19 mouse cellular contexts compared by ENCODE assay signal in the genomic region with DNA sequence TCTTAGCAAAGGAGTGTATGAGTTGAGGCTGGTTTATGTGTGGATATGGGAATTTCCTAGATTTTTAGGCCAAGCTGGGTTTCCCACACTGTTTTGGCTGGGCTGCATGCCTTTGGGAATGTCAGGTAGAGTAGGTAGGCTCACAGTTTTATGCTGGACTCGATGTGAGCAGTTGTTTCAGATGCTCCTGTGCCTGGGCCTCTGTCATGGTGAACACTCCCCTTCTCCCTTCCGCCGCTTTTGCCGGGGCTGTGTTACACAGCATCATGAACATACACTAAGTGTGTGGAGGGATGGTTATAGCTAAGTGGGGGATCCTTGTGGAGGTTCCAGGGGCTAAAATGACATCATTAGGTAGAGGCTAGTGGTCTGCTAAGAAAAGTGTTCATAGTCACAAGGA. TPM values are rescaled to one million over a fixed set of nuclear protein-coding genes. Genes with fewer than 3 reads are reported as not detected.
A peak's percentile ranks its signal among the peaks of the same experiment; 100 is the strongest.
DNase-seq lines count a peak whose midpoint lies in the region; ATAC-seq lines count a peak whose summit lies in the region.
"Had no signal": no experiment of that assay in that cellular context is flagged by ENCODE, and none has a peak within 500 bp of the region (broad histone marks: within the 10 kb centered on the region; RNA-seq: fewer than 3 reads in every experiment).

No protein-coding gene starts in this region.

- H3K27ac ChIP-seq in heart, embryonic 10.5 days: no peak overlapping the region
- H3K27ac ChIP-seq in midbrain, embryonic 11.5 days (ENCODE audit: low read depth, low read length): no peak overlapping the region
- H3K27ac ChIP-seq: embryonic facial prominence, embryonic 10.5 days; embryonic facial prominence, embryonic 12.5 days; forebrain, embryonic 13.5 days; forebrain, embryonic 15.5 days had no signal

- no peak overlapping the region for H3K9ac ChIP-seq in midbrain, embryonic 11.5 days (ENCODE audit: low read length)
- H3K9ac ChIP-seq: embryonic facial prominence, embryonic 12.5 days; forebrain, embryonic 13.5 days; forebrain, embryonic 15.5 days; forebrain, postnatal 0 days had no signal

- no peaks in the 10 kb centered on the region for H3K36me3 ChIP-seq in heart, embryonic 10.5 days
- H3K36me3 ChIP-seq in midbrain, embryonic 11.5 days (ENCODE audit: control insufficient read depth, insufficient read depth, low read length): no peaks in the 10 kb centered on the region
- H3K36me3 ChIP-seq: embryonic facial prominence, embryonic 10.5 days; embryonic facial prominence, embryonic 12.5 days; forebrain, embryonic 15.5 days had no signal

- peak; percentile 63 for DNase-seq in heart, embryonic 10.5 days (ENCODE audit: low spot score)
- DNase-seq in heart, adult 9 months (ENCODE audit: low spot score in 2 of 2): no peak
- no peak for DNase-seq in thymus, postnatal 36 days
- no peak for DNase-seq in midbrain, embryonic 11.5 days (ENCODE audit: low spot score, missing footprints)
- DNase-seq: adrenal gland, adult 2 months; adrenal gland, postnatal 10 days; adrenal gland, postnatal 25 days; cerebellum, adult 11 months; cerebellum, adult 18-20 months; cerebellum, adult 8-10 months; cerebellum, adult 9-11 months; cerebellum, postnatal 14 days; cerebellum, postnatal 36 days; forebrain, postnatal 0 days had no signal

- H3K4me2 ChIP-seq in midbrain, embryonic 11.5 days: no peak overlapping the region
- H3K4me2 ChIP-seq: embryonic facial prominence, embryonic 12.5 days; forebrain, embryonic 13.5 days; forebrain, embryonic 15.5 days had no signal

- ATAC-seq in granulocyte monocyte progenitor cell, adult 5-6 weeks (replicated peaks; ENCODE audit: poor library complexity, severe bottlenecking): peak; percentile 13; the same call in 1 of the 2 replicates
- no peak for ATAC-seq in midbrain, embryonic 11.5 days (ENCODE audit: low FRiP score)
- ATAC-seq: forebrain, embryonic 13.5 days; forebrain, embryonic 15.5 days; forebrain, postnatal 0 days had no signal

- WGBS in heart, embryonic 10.5 days: 87% methylated on average over 4 of the region's 4 CpGs
- WGBS in midbrain, embryonic 11.5 days: 94% methylated on average over 4 of the region's 4 CpGs

- H3K4me3 ChIP-seq in heart, embryonic 10.5 days: no peak overlapping the region
- H3K4me3 ChIP-seq in midbrain, embryonic 11.5 days (ENCODE audit: low read depth, low read length): no peak overlapping the region
- H3K4me3 ChIP-seq: embryonic facial prominence, embryonic 10.5 days; embryonic facial prominence, embryonic 12.5 days; forebrain, embryonic 13.5 days; forebrain, embryonic 15.5 days had no signal

- H3K9me3 ChIP-seq in heart, embryonic 10.5 days: no peaks in the 10 kb centered on the region
- H3K9me3 ChIP-seq in midbrain, embryonic 11.5 days (ENCODE audit: control insufficient read depth, low read length): no peaks in the 10 kb centered on the region
- H3K9me3 ChIP-seq: embryonic facial prominence, embryonic 10.5 days; embryonic facial prominence, embryonic 12.5 days; forebrain, embryonic 13.5 days; forebrain, embryonic 15.5 days had no signal

- H3K27me3 ChIP-seq in heart, embryonic 10.5 days (ENCODE audit: insufficient read depth, poor library complexity, severe bottlenecking): no peaks in the 10 kb centered on the region
- H3K27me3 ChIP-seq in midbrain, embryonic 11.5 days (ENCODE audit: control insufficient read depth, insufficient read depth, low read length): no peaks in the 10 kb centered on the region
- H3K27me3 ChIP-seq: embryonic facial prominence, embryonic 12.5 days; forebrain, embryonic 13.5 days; forebrain, embryonic 15.5 days had no signal

- no peaks in the 10 kb centered on the region for H3K4me1 ChIP-seq in heart, embryonic 10.5 days
- H3K4me1 ChIP-seq in midbrain, embryonic 11.5 days (ENCODE audit: control insufficient read depth, insufficient read depth, low read length): no peaks in the 10 kb centered on the region
- H3K4me1 ChIP-seq: embryonic facial prominence, embryonic 12.5 days; forebrain, embryonic 13.5 days; forebrain, embryonic 15.5 days had no signal

RNA-seq across cellular contexts. Expression of a gene that starts 24.6 kb away (rescaled TPM):
- polyA plus RNA-seq in heart, embryonic 10.5 days (2016; fragmentation: Nextera tagmentation; extraction: Ambion mirVana): 60.0 and 60.9 TPM in 2 replicates
- total RNA-seq in granulocyte monocyte progenitor cell, adult 5-6 weeks (2014; fragmentation: Nextera tagmentation): 144 and 151 TPM in 2 replicates
- 116 and 143 TPM in 2 replicates for total RNA-seq in granulocyte monocyte progenitor cell, adult 5-6 weeks (2017)
- polyA plus RNA-seq in midbrain, embryonic 11.5 days (2014; fragmentation: Nextera tagmentation; extraction: Ambion mirVana): 40.8 and 48.2 TPM in 2 replicates
